Mouse (Mus musculus) gastrocnemius, adult 2 months (tissue): ENCODE data around the gene Npnt. TPM values are rescaled to one million over a fixed set of nuclear protein-coding genes. Genes with fewer than 3 reads are reported as not detected.

Source experiments
- DNase-seq: peaks from one replicate; pipeline ENCODE4 v3.0.0; 2022
- H3K27ac ChIP-seq: fragments of 200-600 bp; 2 replicates; pipeline ENCODE4 v1.8.1; 2022; ENCODE audit warnings: mild to moderate bottlenecking
- H3K4me3 ChIP-seq: fragments of 200-600 bp; 2 replicates; pipeline ENCODE4 v1.8.1; 2022; ENCODE audit warnings: mild to moderate bottlenecking, moderate library complexity
- CTCF ChIP-seq: fragments of 200-600 bp; IDR thresholded peaks from 2 replicates; pipeline ENCODE4 v1.8.1; 2022; ENCODE audit warnings: antibody characterized with exemption, mild to moderate bottlenecking, moderate library complexity
- intact Hi-C: fragments of 180-260 bp; cut with DNase I; formaldehyde crosslinking; loops from one replicate; pipeline ENCODE4 v1.15.1; 2025
- total RNA-seq, 2 experiments: library from RNA; stranded (reverse); gene quantifications; 2 replicates each; pipeline ENCODE4 v1.2.3; 2021

The Npnt gene
- total RNA-seq, 2 experiments from 2014 or later = 4.5 to 7.4 TPM

GRCm38 (mm10) chr3:132950529-132950880 lies 414 bp upstream of the Npnt start:
- no peak for TF ChIP-seq CTCF
- no peak for DNase-seq
- no peak overlapping the region for H3K27ac ChIP-seq
- intact Hi-C loops = no loop called here
- H3K4me3 ChIP-seq = peak overlapping the region; percentile 79

DNA sequence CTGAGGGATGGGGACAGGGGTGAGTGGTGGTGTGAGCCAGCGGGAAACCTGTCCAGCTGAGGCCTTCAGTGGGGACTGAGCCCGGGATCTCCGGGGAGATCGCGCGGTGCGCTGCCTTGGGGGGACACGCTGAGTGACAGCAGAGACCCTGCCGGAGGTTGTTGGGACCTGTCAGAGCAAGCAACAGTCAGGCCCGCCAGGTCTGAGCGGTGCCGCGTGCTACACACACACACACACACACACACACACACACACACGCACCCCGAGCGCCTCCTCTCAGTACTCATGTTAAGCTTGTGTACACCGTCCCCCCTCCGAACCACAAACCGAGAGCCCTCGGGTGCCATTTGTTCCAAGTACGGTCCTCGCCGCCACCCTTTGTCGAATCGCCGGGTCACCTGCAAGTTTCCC lies 706 bp downstream of the Npnt start:
- H3K4me3 ChIP-seq = peak overlapping the region; percentile 79
- no peak for TF ChIP-seq CTCF
- intact Hi-C loops = no loop called here
- no peak overlapping the region for H3K27ac ChIP-seq
- DNase-seq = peak; percentile 19

DNA sequence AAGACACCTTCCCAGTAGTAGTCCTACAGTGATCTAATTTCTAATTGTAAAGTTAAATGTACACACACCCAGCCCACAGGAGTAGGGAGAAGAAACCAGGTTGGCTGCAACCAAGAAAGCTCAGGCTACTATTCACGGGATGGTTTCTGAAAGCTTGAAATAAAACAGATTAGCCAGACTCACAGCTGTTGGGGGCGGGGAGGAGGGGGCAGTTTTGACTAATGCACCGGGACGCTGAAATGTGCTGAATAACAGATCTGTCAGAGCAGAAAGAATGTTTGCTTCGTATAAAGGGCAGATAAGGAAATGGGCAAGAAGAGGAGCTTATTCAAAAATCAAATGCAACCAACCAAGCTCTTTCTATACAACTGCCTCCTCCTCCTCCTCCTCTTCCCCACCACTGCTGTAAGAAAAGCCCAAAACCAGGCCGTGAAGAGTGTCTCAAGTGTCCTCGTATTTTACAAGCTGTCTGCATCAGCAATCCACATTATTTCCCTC lies 1.7 kb downstream of the Npnt start:
- intact Hi-C loops = no loop called here
- no peak for DNase-seq
- no peak overlapping the region for H3K4me3 ChIP-seq
- no peak for TF ChIP-seq CTCF
- H3K27ac ChIP-seq = no peak overlapping the region

DNA sequence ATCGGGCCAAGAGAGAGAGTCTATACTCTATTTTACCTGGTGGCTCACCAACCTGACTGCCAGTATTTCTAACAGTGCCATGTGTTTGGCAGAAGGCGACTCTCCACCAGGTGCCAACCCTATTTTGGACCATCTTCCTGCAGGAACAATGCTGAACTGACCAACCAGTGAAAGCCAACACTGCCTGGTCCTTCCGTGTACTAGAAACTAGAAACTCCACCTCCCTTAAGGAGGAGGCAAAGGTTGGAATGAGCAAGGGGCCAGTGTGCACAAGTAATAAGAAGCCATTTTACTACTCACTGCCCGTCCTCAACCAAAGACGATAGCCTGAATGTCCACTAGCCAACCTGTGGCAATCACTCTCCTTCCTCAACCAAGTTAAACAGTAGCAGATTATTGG lies 4.0 kb downstream of the Npnt start:
- no peak for DNase-seq
- Histone ChIP-seq H3K4me3 (no peak overlapping the region), H3K27ac (no peak overlapping the region)
- intact Hi-C loops = no loop called here
- TF ChIP-seq CTCF = no peak

DNA sequence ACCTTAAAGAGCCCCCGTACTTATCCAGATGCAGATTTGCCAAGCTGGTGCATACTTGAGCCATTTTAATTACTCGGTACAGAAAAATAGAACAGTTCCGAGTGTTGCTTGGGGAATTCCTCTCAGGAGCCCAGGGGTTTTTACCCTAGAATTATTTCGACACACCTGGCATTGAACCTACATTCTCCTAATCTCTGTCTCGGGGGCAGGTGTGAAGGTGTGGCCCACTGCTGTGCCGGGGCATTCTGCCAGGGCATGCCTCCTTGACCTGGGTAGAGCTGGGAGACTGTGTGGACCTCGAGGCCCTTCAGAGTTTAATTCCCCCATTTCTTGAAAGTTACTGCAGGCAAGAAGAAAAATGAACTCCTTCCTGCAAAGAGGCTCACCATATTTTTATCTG lies 4.4 kb downstream of the Npnt start:
- no peak for TF ChIP-seq CTCF
- Histone ChIP-seq H3K4me3 (no peak overlapping the region), H3K27ac (no peak overlapping the region)
- intact Hi-C loops = no loop called here
- DNase-seq = no peak

DNA sequence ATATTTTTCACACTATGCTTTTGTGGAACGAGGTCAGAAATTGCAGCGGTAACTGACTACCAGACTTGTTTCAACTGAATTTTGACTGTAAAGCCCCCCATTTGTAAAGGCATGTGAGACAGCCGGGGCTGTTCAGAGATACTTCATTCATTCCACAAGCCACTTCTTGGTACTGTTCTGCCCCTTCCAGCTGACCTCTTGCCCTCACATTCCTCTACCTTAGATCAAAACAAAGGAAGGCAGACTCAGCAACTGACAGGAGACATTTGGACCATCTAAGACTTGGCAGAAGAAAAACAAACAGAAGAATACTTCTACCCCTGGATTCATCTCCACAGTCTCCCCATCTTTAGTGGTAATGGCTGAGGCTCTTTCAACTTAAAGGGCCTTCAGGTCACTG lies 5.5 kb downstream of the Npnt start:
- Histone ChIP-seq H3K27ac (no peak overlapping the region), H3K4me3 (no peak overlapping the region)
- no peak for DNase-seq
- intact Hi-C loops = no loop called here
- TF ChIP-seq CTCF = no peak

DNA sequence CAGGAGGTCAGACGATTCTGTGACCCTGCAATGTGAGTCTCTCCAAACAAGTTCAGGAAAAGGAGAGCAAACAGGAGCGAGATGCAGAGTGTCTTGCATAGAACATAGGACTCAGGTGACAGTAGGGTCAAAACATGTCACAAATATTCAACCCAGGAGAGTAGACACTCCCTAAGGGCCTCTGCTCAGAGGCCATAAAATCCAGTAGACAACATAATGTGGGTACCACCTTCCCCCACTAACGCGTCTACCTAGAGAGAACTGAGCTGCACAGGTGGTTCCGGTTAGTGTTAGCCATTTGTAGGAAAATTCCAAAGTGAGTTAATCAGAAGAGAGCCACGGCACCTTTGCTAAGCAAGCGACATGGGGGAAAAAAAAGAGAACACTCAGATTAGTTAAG lies 5.9 kb downstream of the Npnt start:
- DNase-seq = no peak
- no peak overlapping the region for H3K27ac ChIP-seq
- intact Hi-C loops = no loop called here
- no peak overlapping the region for H3K4me3 ChIP-seq
- TF ChIP-seq CTCF = no peak

DNA sequence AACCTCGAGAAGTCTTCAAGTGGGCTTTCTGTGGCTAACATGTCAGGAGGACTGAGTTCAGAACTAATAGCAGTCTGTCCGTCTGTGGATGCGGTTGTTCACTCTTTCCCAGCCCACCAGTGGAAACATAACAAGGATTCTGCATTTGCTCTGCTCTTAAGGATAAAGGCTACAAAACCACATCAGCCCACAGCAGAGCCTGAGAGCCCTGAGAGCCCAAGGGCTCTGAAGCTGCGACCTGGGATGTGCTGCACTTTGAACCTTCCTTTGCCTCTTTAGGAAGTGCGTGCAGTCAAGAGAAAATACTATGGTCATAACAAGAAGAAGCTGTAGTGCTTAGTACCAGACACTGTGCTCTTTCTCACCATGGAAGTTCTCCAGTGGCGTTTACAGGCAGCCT lies 7.3 kb downstream of the Npnt start:
- no peak for TF ChIP-seq CTCF

GRCm38 (mm10) chr3:132940181-132940990 lies 9.7 kb downstream of the Npnt start:
- Histone ChIP-seq H3K4me3 (no peak overlapping the region), H3K27ac (no peak overlapping the region)
- DNase-seq = no peak
- intact Hi-C loops = no loop called here
- TF ChIP-seq CTCF = no peak

More for the DNA sequence above, 7.3 kb downstream of the Npnt start:
- DNase-seq = no peak
- no peak overlapping the region for H3K27ac ChIP-seq
- intact Hi-C loops = no loop called here
- no peak overlapping the region for H3K4me3 ChIP-seq

- no peak for TF ChIP-seq CTCF
- DNase-seq = peak; percentile 25
- Histone ChIP-seq H3K27ac (no peak overlapping the region), H3K4me3 (no peak overlapping the region)
- intact Hi-C loops = no loop called here
Observed at GRCm38 (mm10) chr3:132939006-132939405, 11.1 kb downstream of the Npnt start.

GRCm38 (mm10) chr3:132934649-132935048 lies 15.4 kb downstream of the Npnt start:
- Histone ChIP-seq H3K27ac (no peak overlapping the region), H3K4me3 (no peak overlapping the region)
- no peak for DNase-seq
- intact Hi-C loops = no loop called here
- TF ChIP-seq CTCF = no peak

- Histone ChIP-seq H3K4me3 (no peak overlapping the region), H3K27ac (no peak overlapping the region)
- no peak for TF ChIP-seq CTCF
- no peak for DNase-seq
- intact Hi-C loops = no loop called here
Observed at GRCm38 (mm10) chr3:132931526-132931925, 18.6 kb downstream of the Npnt start.

DNA sequence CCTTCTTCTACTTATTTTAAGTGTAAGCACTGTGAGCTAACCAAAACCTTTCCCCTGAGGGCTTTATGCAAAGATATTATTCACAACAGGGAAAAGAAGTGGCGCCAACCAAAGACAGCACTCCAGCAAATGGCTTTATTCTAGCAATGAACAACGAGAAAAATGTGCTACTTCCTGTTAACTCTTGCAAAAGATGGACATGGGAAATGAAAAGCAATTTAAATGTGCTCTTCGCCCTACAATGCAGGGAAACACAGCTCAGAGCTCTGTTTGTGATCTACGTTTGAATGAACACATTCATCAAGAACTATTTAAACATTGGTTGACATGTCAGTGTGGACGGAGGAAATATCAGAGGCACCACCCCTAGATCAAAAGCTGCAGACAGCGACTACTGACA lies 20.2 kb downstream of the Npnt start:
- DNase-seq = no peak
- H3K4me3 ChIP-seq = no peak overlapping the region
- H3K27ac ChIP-seq = no peak overlapping the region
- intact Hi-C loops = no loop called here
- TF ChIP-seq CTCF = no peak

- Histone ChIP-seq H3K4me3 (no peak overlapping the region), H3K27ac (no peak overlapping the region)
- TF ChIP-seq CTCF = no peak
- intact Hi-C loops = no loop called here
- DNase-seq = no peak
Observed at GRCm38 (mm10) chr3:132928186-132928585, 21.9 kb downstream of the Npnt start.
